Mouse (Mus musculus) liver, embryonic 15.5 days (tissue): ENCODE measurements around the gene Erp29. TPM values are rescaled to one million over a fixed set of nuclear protein-coding genes. Genes with fewer than 3 reads are reported as not detected.

ENCODE experiments used
- ATAC-seq: fragments of 200-750 bp; cut with Nextera tagmentation; 2 replicates; pipeline ENCODE4 v1.8.0; 2017; ENCODE audit warnings: moderate number of reproducible peaks, mild to moderate bottlenecking, moderate library complexity; ENCODE audit not compliant: insufficient read depth
- H3K27ac ChIP-seq: fragments of 300-500 bp; sonication (generic); replicated peaks from 2 replicates; pipeline ENCODE4 v1.5.1; 2015; ENCODE audit warnings: mild to moderate bottlenecking, inconsistent platforms
- H3K27me3 ChIP-seq: fragments of 300-500 bp; sonication (generic); 2 replicates; pipeline ENCODE4 v1.6.1; 2015; ENCODE audit warnings: mild to moderate bottlenecking, inconsistent platforms
- H3K36me3 ChIP-seq: fragments of 300-500 bp; sonication (generic); replicated peaks from 2 replicates; pipeline ENCODE4 v1.6.1; 2015; ENCODE audit warnings: moderate library complexity, mild to moderate bottlenecking, inconsistent platforms
- H3K4me1 ChIP-seq: fragments of 300-500 bp; sonication (generic); replicated peaks from 2 replicates; pipeline ENCODE4 v1.6.1; 2015; ENCODE audit warnings: inconsistent platforms
- H3K4me2 ChIP-seq: fragments of 300-500 bp; sonication (generic); 2 replicates; pipeline ENCODE4 v1.6.1; 2015; ENCODE audit warnings: moderate library complexity, mild to moderate bottlenecking, inconsistent platforms
- H3K4me3 ChIP-seq: fragments of 300-500 bp; sonication (generic); replicated peaks from 2 replicates; pipeline ENCODE4 v1.5.1; 2015; ENCODE audit warnings: mild to moderate bottlenecking, inconsistent platforms
- H3K9ac ChIP-seq: fragments of 300-500 bp; sonication (generic); 2 replicates; pipeline ENCODE4 v1.6.1; 2015; ENCODE audit warnings: moderate library complexity, mild to moderate bottlenecking, inconsistent platforms
- H3K9me3 ChIP-seq: fragments of 300-500 bp; sonication (generic); replicated peaks from 2 replicates; pipeline ENCODE4 v1.6.1; 2016; ENCODE audit warnings: inconsistent platforms
- WGBS: fragments of 180-500 bp; shearing (Covaris S2); methylation state at CpG from one replicate; pipeline ENCODE4 v1.1.7; 2015; ENCODE audit warnings: mixed read lengths; ENCODE audit not compliant: insufficient replicate concordance; 5-methylcytosine and 5-hydroxymethylcytosine counted together
- polyA plus RNA-seq: library from polyadenylated mRNA; unstranded; fragments of >200 nt; fragmentation: Nextera tagmentation; extraction: Ambion mirVana; gene quantifications from 2 replicates; pipeline ENCODE4 v1.2.1, GENCODE M21; 2015

The Erp29 gene
- polyA plus RNA-seq, 1 experiment from 2014 or later: 87.0 TPM

DNA sequence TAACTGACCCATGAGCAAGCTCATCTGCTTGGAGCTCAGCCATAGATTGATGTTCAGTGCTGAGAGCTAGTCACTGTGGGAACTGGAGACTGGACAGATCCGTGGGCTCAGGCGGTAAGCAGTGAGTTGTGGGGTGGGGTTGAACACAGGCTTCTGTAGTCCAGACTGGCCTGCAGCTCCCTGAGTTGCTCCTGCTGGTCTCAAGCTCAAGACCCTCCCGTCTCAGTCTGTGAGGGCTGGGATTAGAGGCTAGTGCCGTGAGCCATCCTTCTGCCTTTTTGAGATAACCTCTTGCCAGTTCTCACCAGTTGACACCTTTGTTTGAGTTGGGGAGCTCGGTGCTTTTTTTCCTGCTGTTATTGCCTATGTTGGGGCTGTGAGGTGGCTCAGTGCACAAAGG is 51.5 kb downstream of the Erp29 start:
- Histone ChIP-seq H3K27ac (0 out of 2 replicates have a peak overlapping the region, but pooled peaks have one; percentile 6), H3K9me3 (no peaks in the 10 kb centered on the region), H3K9ac (no peak overlapping the region), H3K4me3 (no peak overlapping the region), H3K36me3 (peaks cover 35% of the 10 kb centered on the region), H3K4me1 (peaks cover 54% of the 10 kb centered on the region), H3K27me3 (no peaks in the 10 kb centered on the region), H3K4me2 (no peak overlapping the region)
- no peak for ATAC-seq
- 37% methylated on average over 5 of the region's 5 CpGs for WGBS

DNA sequence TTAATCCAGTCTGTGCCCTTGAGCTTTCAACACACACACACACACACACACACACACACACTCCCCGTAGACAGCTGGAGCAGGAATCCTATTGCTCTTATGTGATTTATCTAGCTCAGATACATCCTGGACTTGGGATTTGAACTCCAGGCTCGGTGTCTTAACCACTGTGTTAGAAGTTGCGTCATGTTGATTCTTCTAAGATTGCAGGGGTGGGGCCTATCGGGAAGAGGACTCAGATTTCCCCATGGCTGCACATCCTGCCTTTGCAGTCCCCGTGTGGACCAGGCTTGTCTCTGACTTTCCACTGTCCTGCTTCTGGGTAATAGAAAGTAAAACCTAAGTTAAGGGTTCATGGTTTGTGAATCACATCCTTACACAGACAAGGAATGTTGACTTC is 52.2 kb downstream of the Erp29 start:
- H3K27ac ChIP-seq: no peak overlapping the region
- no peaks in the 10 kb centered on the region for H3K9me3 ChIP-seq
- peak overlapping the region; percentile 96 for H3K4me2 ChIP-seq
- H3K4me3 ChIP-seq: no peak overlapping the region
- ATAC-seq: no peak
- H3K4me1 ChIP-seq: peaks cover 54% of the 10 kb centered on the region
- H3K27me3 ChIP-seq: no peaks in the 10 kb centered on the region
- H3K9ac ChIP-seq: no peak overlapping the region
- 41% methylated on average over 5 of the region's 5 CpGs for WGBS
- H3K36me3 ChIP-seq: peaks cover 31% of the 10 kb centered on the region

DNA sequence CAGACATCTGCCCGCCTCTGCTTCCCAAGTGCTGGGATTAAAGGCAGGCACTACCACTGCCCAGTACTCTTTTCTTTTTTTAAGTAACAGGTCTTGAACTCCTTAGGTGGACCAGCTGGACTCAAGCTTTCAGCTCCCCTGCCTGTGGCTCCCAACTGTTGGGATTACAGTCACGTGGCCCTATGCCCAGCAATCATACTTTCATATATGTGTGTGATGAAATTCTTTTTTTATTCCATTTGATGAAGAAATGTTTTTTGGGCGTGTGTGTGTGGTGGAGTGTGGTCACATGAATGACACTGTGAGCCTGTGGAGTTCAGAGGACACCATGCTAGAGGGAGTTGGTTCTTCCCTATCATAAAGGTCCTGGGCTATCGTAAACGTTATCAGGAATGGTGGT is 52.8 kb downstream of the Erp29 start:
- 54% methylated on average over 5 of the region's 5 CpGs for WGBS
- ATAC-seq: no peak
- H3K4me1 ChIP-seq: peaks cover 54% of the 10 kb centered on the region
- H3K9ac ChIP-seq: peak overlapping the region; percentile 87
- peak overlapping the region; percentile 97 for H3K4me3 ChIP-seq
- peak overlapping the region; percentile 96 for H3K4me2 ChIP-seq
- peaks cover 31% of the 10 kb centered on the region for H3K36me3 ChIP-seq
- 0 out of 2 replicates have a peak overlapping the region, but pooled peaks have one; percentile 95 for H3K27ac ChIP-seq
- H3K9me3 ChIP-seq: no peaks in the 10 kb centered on the region
- no peaks in the 10 kb centered on the region for H3K27me3 ChIP-seq

DNA sequence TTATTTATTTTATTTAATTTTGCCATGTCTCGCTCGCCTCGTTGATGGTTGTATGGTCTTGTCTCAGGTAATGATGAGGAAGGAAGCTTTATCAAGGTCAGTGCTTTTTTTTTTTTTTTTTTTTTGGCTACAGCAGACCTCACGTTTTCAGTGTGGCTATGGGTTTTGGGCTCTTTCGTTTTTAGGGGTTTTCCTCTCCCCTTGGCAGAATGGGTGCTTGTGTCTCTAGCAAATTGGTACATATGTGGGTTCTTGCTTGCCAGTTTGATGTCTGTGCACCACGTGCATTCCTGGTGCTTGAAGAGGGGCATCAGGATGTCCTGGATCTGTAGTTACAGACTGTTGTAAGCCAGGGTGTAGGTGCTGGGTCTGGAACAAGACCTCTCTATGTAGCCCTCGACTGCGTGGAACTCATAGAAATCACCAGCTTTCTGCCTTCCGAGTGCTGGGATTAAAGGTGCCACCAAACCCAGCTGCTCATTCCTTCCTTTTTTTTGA is 53.3 kb downstream of the Erp29 start:
- Histone ChIP-seq H3K9ac (peak overlapping the region; percentile 87), H3K4me1 (peaks cover 54% of the 10 kb centered on the region)

DNA sequence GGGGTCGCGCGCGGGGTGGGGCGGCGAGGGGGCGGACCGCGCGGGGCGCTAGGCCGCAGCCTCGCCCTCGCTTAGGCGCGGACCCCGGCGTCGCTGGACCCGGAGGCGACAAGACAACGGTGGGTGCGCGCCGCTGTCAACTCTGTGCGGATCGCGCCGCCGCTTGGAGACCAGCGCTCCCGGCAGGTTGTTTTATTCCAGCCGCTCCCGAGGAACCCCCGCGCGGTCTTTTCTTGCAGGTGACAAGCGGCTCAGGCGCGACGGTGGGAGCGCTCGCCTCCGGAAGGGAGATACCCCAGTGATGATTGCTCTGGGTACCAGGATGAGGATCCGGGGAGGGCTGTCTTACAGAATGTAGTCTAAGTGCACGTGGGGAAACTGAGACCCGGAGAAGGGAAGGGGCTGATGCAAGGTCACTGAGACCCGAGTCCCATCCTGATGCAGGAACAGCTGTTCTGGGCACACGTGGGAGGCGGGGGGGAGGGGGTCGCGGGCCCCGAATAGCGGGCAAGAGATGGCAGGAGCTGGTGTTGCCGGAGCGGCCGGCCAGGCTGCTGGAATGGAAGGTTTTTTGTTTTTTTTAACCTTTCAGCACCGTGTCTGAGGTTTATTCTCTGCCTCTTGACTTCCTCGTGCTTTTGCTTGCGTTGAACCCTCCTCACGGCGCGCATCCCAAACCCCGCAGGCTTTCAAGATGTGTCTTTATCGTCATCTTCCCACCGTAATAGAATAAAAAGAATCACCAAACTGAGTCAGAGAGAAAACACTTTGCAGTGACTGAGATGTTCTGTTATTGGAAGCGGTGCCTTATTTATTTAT is 54.0 kb downstream of the Erp29 start:
- Histone ChIP-seq H3K4me3 (peak overlapping the region; percentile 97), H3K27ac (peak overlapping the region; percentile 95), H3K27me3 (no peaks in the 10 kb centered on the region), H3K9me3 (no peaks in the 10 kb centered on the region), H3K36me3 (peaks cover 22% of the 10 kb centered on the region), H3K4me1 (peaks cover 54% of the 10 kb centered on the region), H3K4me2 (peak overlapping the region; percentile 96), H3K9ac (peak overlapping the region; percentile 87)
- ATAC-seq: peak; percentile 73
- WGBS: under 1% methylated on average over 67 of the region's 67 CpGs

More for the DNA sequence above, 53.3 kb downstream of the Erp29 start:
- Histone ChIP-seq H3K27me3 (no peaks in the 10 kb centered on the region), H3K4me2 (peak overlapping the region; percentile 96), H3K36me3 (peaks cover 28% of the 10 kb centered on the region), H3K27ac (peak overlapping the region; percentile 95; the same call in 1 of the 2 replicates), H3K4me3 (peak overlapping the region; percentile 97), H3K9me3 (no peaks in the 10 kb centered on the region)
- WGBS: 27% methylated on average over 9 of the region's 9 CpGs
- no peak for ATAC-seq

DNA sequence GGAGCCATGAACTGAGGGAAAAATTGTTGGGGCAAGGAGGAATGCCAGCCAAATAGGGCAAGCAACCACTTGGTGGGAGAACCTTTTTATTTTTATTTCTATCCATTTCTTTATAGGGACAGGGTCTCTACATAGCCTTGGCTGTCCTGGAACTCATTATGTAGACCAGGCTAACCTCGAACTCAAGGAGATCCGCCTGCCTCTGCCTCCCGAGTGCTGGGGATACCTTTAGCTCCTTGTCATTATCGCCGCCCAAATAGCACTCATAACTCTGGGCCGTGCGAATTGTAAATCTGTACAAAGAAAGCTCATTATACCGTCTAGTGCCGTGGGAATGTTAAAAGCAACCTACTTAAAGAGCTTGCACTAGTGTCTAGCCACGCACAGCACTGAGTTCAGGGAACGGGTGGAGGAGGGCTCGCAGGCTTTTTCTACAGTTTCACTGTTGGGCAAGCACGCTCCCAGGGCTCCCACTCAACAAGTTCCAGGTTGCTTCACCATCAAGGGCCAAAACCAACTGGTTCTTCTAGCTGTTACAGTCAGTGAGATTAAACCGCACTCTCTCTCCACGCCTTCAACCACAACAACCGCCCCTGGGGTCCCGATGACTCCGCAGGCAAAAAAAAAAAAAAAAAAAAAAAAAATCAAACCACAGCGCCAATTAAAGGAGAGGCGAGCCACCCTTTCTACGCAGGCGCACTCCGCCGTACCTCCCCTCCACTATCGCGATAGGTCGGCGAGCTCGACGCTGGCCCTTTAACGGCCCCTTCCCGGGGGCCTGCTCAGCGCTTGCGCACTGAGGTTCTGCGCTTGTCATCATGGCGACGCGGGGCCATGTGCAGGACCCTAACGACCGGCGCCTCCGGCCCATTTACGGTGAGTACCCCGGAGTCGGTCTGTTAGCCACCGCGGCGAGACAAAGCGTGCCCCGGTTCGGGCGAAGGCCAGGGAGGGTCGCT is 54.8 kb downstream of the Erp29 start, which contains the start of gene Naa25:
Gene Naa25, plus strand, starts transcription at position 750 of the 959 bp plus-strand sequence.
- peaks cover 52% of the 10 kb centered on the region for H3K4me1 ChIP-seq
- no peaks in the 10 kb centered on the region for H3K27me3 ChIP-seq
- H3K9ac ChIP-seq: peak within 1 kb of the TSS; percentile 87
- peak; percentile 91 for ATAC-seq
- H3K4me3 ChIP-seq: peak within 1 kb of the TSS; percentile 97
- H3K9me3 ChIP-seq: no peaks in the 10 kb centered on the region
- H3K27ac ChIP-seq: peak within 1 kb of the TSS; percentile 95
- 6% methylated on average over 53 of the region's 53 CpGs for WGBS
- peaks cover 17% of the 10 kb centered on the region for H3K36me3 ChIP-seq
- H3K4me2 ChIP-seq: peak within 1 kb of the TSS; percentile 96

DNA sequence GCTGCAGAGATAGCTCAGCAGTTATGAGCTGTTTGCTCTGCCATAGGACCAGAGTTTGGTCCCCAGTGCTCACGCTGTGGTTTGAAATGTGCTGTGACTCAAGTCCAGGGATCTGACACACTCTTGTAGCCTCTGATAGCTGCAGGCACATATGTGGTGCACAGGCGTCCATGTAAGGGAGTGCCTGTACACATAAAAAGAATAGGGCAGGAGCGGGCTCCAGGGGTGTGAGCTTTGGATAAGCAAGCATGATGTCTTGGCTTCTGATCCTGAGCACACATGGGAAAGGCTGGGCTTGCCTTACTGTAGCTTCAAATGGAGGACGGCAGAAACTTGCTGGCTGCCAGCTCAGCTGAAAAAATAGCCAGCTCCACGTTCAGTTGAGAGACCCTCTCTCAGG is 56.7 kb downstream of the Erp29 start:
- Histone ChIP-seq H3K4me2 (no peak overlapping the region), H3K36me3 (peaks cover 1% of the 10 kb centered on the region; the same call in 1 of the 2 replicates), H3K9me3 (no peaks in the 10 kb centered on the region), H3K4me1 (peaks cover 35% of the 10 kb centered on the region), H3K9ac (no peak overlapping the region), H3K27me3 (no peaks in the 10 kb centered on the region), H3K4me3 (no peak overlapping the region), H3K27ac (no peak overlapping the region)
- no peak for ATAC-seq
- 68% methylated on average over 5 of the region's 5 CpGs for WGBS

DNA sequence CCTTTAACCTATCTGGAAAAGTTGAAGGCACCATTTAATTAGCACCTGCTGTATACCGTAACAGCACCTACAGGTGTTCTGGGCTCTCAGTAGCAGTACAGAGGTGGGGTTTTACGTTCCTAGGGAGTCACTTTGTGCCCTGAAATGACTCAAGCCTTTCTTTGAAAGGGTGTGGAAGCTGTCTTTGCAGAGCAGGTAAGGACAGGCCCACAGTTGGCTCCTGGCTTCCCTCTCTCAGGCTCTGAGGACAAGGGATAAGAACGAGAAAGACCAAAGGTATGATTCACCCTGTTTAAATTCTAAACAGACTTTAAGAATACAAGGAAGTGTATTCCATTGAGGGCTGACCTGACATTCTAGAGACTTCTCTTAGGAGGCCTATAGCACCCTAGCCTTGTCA is 58.9 kb downstream of the Erp29 start:
- H3K36me3 ChIP-seq: no peaks in the 10 kb centered on the region
- H3K27ac ChIP-seq: no peak overlapping the region
- no peaks in the 10 kb centered on the region for H3K9me3 ChIP-seq
- no peak overlapping the region for H3K4me3 ChIP-seq
- no peak overlapping the region for H3K9ac ChIP-seq
- WGBS: 72% methylated on average over 3 of the region's 3 CpGs
- peaks cover 15% of the 10 kb centered on the region for H3K4me1 ChIP-seq
- H3K27me3 ChIP-seq: no peaks in the 10 kb centered on the region
- no peak overlapping the region for H3K4me2 ChIP-seq
- ATAC-seq: no peak

DNA sequence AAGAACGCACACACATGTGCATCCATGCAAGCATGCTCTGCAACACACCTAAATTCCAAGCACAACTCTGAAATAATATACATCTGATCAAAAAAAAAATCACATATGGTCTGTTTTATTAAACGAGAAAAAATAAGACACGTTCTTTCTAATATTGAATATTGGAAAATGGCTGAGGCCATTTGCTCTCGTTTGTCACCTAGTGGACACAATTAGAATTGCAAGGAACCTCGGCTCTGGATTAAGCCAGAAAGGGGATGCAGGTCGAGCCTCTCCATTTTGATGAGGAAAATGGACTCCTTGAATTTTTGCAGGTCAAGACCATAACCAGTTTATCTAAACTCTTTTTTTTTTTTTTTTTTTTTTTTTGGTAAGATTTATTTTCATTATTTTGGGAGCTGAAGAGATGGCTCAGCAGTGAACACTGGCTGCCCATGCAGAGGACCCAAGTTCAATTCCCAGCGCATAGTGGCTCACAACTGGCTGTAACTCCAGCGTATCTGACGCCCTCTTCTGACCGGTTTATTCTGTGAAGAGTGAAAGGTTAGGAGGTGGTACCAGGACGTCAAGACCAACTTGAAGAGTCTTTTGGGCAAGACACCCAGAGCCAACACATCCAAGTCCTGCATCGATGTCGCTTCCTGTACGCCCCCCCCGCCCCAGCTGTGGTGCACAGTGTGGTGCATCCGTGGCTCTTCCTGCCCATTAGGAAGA is 59.5 kb downstream of the Erp29 start:
- no peak for ATAC-seq
- Histone ChIP-seq H3K36me3 (no peaks in the 10 kb centered on the region), H3K9ac (no peak overlapping the region), H3K4me2 (no peak overlapping the region), H3K4me1 (peaks cover 13% of the 10 kb centered on the region), H3K27ac (no peak overlapping the region), H3K4me3 (no peak overlapping the region), H3K9me3 (no peaks in the 10 kb centered on the region), H3K27me3 (no peaks in the 10 kb centered on the region; the same call in 1 of the 2 replicates)
- WGBS: 50% methylated on average over 16 of the region's 16 CpGs

DNA sequence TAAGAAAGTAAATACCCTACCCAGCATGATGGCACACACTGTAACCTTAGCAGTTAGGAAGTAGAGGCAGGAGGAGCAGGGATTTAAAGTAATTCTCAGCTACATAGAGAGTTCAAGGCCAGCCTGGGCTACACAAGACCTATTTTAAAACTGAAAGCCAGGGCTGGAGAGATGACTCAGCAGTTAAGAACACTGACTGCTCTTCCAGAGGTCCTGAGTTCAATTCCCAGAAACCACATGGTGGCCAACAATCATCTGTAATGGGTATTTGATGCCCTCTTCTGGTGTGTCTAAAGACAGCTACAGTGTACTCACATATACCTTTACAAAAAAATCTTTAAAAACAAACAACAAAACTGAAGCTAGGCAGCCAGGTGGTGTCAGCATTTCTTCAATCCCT is 62.6 kb downstream of the Erp29 start:
- peaks cover 29% of the 10 kb centered on the region for H3K4me1 ChIP-seq
- no peak overlapping the region for H3K4me2 ChIP-seq
- H3K9me3 ChIP-seq: no peaks in the 10 kb centered on the region
- no peak for ATAC-seq
- H3K9ac ChIP-seq: no peak overlapping the region
- peaks cover 4% of the 10 kb centered on the region for H3K27me3 ChIP-seq
- no peak overlapping the region for H3K27ac ChIP-seq
- H3K4me3 ChIP-seq: no peak overlapping the region
- no peaks in the 10 kb centered on the region for H3K36me3 ChIP-seq
